Mouse (Mus musculus) heart, embryonic 14.5 days (tissue): ENCODE measurements around the gene Atf6b. TPM values are rescaled to one million over a fixed set of nuclear protein-coding genes. Genes with fewer than 3 reads are reported as not detected.

Source experiments
- ATAC-seq: fragments of 200-750 bp; cut with Nextera tagmentation; 2 replicates; pipeline ENCODE4 v1.8.0; 2017; ENCODE audit warnings: low read depth, moderate TSS enrichment; ENCODE audit not compliant: insufficient number of reproducible peaks, insufficient read depth, low FRiP score
- H3K27ac ChIP-seq, 2 experiments: fragments of 200-500 bp in 1 of 2; fragments of 300-500 bp in 1 of 2; sonication (generic) in 1 of 2; replicated peaks in 1 of 2; 2 replicates each; pipeline ENCODE4 v1.5.1; 2012 to 2014; ENCODE audit warnings: low read depth in 2 of 2, low read length in 2 of 2, control low read depth in 1 of 2, mild to moderate bottlenecking in 1 of 2, mixed read lengths in 1 of 2; ENCODE audit not compliant: control insufficient read depth in 1 of 2, insufficient read depth in 1 of 2
- H3K27me3 ChIP-seq: fragments of 300-500 bp; sonication (generic); 2 replicates; pipeline ENCODE4 v1.6.1; 2014; ENCODE audit warnings: mild to moderate bottlenecking, low read length, control low read depth; ENCODE audit not compliant: control insufficient read depth, insufficient read depth
- H3K36me3 ChIP-seq: fragments of 300-500 bp; sonication (generic); 2 replicates; pipeline ENCODE4 v1.6.1; 2014; ENCODE audit warnings: mild to moderate bottlenecking, control low read depth, low read length, mixed read lengths; ENCODE audit not compliant: control insufficient read depth, insufficient read depth
- H3K4me1 ChIP-seq, 2 experiments: fragments of 200-500 bp in 1 of 2; fragments of 300-500 bp in 1 of 2; sonication (generic) in 1 of 2; 2 replicates each; pipeline ENCODE4 v1.6.1; 2012 to 2014; ENCODE audit warnings: low read length in 2 of 2, control low read depth in 1 of 2, mixed read lengths in 1 of 2; ENCODE audit not compliant: control insufficient read depth in 2 of 2, insufficient read depth in 2 of 2
- H3K4me2 ChIP-seq: fragments of 300-500 bp; sonication (generic); 2 replicates; pipeline ENCODE4 v1.6.1; 2014; ENCODE audit warnings: mild to moderate bottlenecking, low read length
- H3K4me3 ChIP-seq, 2 experiments: fragments of 200-500 bp in 1 of 2; fragments of 300-500 bp in 1 of 2; sonication (generic) in 1 of 2; 2 replicates each; pipeline ENCODE4 v1.5.1; 2012 to 2014; ENCODE audit warnings: low read length in 2 of 2, mild to moderate bottlenecking in 2 of 2, control low read depth in 1 of 2, low read depth in 1 of 2, moderate library complexity in 1 of 2; ENCODE audit not compliant: control insufficient read depth in 1 of 2, insufficient read depth in 1 of 2
- H3K9ac ChIP-seq: fragments of 300-500 bp; sonication (generic); 2 replicates; pipeline ENCODE4 v1.6.1; 2014; ENCODE audit warnings: mild to moderate bottlenecking, low read length
- H3K9me3 ChIP-seq: fragments of 300-500 bp; sonication (generic); 2 replicates; pipeline ENCODE4 v1.6.1; 2016; ENCODE audit warnings: low read length, control low read depth; ENCODE audit not compliant: control insufficient read depth
- WGBS: fragments of 180-500 bp; shearing (Covaris S2); extraction: QIAGEN DNeasy Blood & Tissue Kit; methylation state at CpG from one replicate; pipeline ENCODE4 v1.1.7; 2014; 5-methylcytosine and 5-hydroxymethylcytosine counted together
- polyA plus RNA-seq: library from polyadenylated mRNA; unstranded; fragments of >200 nt; fragmentation: Nextera tagmentation; extraction: Ambion mirVana; gene quantifications from 2 replicates; pipeline ENCODE4 v1.2.1, GENCODE M21; 2014

Atf6b gene
- polyA plus RNA-seq, 1 experiment from 2014 or later, result 34.3 TPM

DNA sequence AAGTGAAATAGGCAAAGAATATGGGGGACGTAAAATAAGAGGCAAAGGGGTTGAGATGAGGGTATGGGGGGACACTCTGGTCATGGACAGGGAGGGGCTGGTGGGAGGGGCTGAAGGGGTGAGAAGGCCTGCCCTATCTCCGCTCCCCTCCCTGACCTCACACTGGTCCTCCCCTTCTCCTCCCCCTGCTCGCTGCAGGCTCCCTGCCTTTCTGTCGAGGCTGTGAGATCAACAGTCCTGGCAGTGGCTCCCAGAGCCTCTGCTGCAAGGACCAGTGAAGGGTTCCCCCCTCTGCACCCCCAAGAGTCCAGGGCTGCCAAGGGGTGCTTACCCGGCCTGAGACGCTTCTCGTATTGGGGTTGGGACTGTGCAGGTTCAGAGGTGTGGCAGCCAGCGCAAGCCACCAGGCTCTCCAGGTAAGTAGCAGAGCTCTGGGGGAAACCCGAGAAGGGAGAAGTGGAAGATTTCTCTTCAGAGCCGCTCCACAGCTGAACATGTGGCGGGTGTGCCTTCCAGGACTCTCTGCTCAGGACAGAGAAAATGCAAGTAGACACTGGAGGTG lies 13.4 kb downstream of the Atf6b start:
- H3K27me3 ChIP-seq, result peaks cover 17% of the 10 kb centered on the region
- H3K9ac ChIP-seq, result peak overlapping the region; percentile 45; the same call in 1 of the 2 replicates
- no peaks in the 10 kb centered on the region for H3K36me3 ChIP-seq
- H3K4me1 ChIP-seq, result peaks cover 22 to 26% of the 10 kb centered on the region in 2 experiments
- no peak for ATAC-seq
- H3K4me3 ChIP-seq, result peak overlapping the region; percentile 0 to 19; a peak in 3 of 4 replicates
- H3K9me3 ChIP-seq, result no peaks in the 10 kb centered on the region
- 0 out of 4 replicates have a peak overlapping the region, but pooled peaks of 1 of the 2 experiments have one; percentile 14 for H3K27ac ChIP-seq
- 33% methylated on average over 11 of the region's 11 CpGs for WGBS
- peak overlapping the region; percentile 48 for H3K4me2 ChIP-seq

DNA sequence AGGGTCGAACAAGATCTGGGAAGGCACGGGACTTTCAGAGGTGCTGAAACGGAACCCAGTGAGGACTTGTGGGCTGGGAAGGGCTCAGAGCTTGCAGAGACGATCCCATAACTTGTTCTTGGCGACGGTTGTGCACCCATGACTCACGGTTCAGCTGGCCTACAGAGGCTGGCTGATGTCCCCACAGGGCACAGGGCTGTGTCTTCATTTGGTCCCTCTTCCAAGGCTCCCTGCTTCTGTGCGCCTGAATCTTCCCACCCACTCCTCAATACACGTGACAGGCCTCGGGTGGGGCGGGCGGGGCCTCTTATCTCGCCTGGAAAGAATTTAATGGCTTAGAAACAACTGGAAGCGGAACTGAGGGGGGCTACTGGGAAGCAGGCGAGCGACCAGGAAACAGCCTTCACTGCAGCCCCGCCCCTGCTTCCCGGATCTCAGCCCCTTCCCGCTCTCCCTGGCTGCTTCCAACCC lies 14.2 kb downstream of the Atf6b start:
- Histone ChIP-seq H3K4me1 (peaks cover 16 to 18% of the 10 kb centered on the region in 2 experiments), H3K27me3 (peaks cover 17% of the 10 kb centered on the region), H3K27ac (peak overlapping the region in 1 of 2 experiments; percentile 20; a peak in 1 of 4 replicates), H3K36me3 (no peaks in the 10 kb centered on the region), H3K9ac (peak overlapping the region; percentile 45; the same call in 1 of the 2 replicates), H3K4me2 (peak overlapping the region; percentile 48), H3K9me3 (no peaks in the 10 kb centered on the region), H3K4me3 (peak overlapping the region; percentile 0 to 19)
- no peak for ATAC-seq
- WGBS, result 3% methylated on average over 19 of the region's 19 CpGs

DNA sequence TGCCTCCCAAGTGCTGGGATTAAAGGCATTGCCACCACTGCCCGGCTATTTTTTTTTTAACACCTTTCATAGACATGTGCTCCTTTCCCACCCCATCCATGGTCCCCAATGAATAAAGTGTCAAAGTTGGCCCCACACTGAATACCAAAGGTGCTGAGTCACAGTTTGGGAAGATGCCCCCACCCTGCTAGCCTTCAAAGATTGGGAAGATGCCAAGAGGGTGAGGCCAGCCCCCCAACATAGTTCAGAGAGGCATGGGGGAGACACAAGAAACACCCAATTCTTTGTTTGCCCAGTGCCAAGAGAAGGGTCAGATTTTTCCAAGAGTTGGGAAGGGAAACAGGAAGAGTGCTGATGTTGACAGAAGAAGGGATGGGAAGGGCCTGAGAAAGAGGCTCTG lies 15.5 kb downstream of the Atf6b start:
- Histone ChIP-seq H3K27ac (no peak overlapping the region), H3K9me3 (no peaks in the 10 kb centered on the region), H3K4me3 (no peak overlapping the region), H3K4me1 (peaks cover 13 to 14% of the 10 kb centered on the region in 2 experiments), H3K36me3 (no peaks in the 10 kb centered on the region), H3K27me3 (peaks cover 20% of the 10 kb centered on the region), H3K9ac (no peak overlapping the region), H3K4me2 (no peak overlapping the region)
- no peak for ATAC-seq
- WGBS, result 58% methylated on average over 1 of the region's 1 CpGs

DNA sequence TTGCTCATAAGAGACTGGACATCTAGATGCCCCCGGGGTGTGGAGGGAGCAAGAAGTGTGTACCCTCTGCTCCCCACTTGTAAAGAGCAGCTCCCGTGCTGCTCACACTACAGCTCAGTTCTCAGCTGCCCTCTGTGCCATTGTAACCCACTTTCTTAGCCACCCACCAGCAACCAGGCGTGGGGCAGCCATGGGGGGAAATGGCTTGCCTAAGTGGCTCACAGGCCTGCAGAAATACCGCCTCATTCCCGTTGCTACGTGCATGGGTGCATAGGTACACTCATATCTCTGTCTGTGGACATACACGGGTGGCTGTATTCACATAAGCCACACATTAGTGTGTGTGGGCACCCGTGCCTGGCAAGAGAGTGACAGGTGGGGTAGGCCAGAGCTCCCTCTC lies 16.0 kb downstream of the Atf6b start:
- Histone ChIP-seq H3K36me3 (no peaks in the 10 kb centered on the region), H3K4me2 (no peak overlapping the region), H3K9ac (no peak overlapping the region), H3K9me3 (no peaks in the 10 kb centered on the region), H3K4me3 (no peak overlapping the region), H3K27me3 (peaks cover 21% of the 10 kb centered on the region), H3K27ac (no peak overlapping the region), H3K4me1 (peaks cover 13 to 14% of the 10 kb centered on the region in 2 experiments)
- no peak for ATAC-seq
- 78% methylated on average over 8 of the region's 8 CpGs for WGBS

DNA sequence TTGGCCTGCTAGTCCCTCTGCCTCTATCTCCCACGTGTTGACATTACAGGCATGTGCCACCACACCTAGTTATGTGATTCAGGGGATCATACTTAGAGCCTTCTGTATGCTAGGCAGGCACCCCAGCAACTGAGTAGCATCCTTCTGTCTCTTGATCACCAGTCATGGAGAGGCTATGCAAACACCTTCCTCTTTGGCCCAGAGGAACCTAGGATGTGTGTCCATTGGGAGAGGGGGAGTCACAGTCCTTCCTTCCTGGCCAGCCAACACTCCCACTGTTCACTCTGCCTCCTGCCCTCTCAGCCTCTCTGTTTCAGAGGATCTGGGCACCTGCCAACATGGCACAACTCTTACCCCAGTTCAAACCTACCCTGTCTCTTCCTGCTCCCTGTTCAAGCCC lies 16.6 kb downstream of the Atf6b start:
- Histone ChIP-seq H3K36me3 (no peaks in the 10 kb centered on the region), H3K4me2 (no peak overlapping the region), H3K9ac (no peak overlapping the region), H3K4me1 (peaks cover 13 to 14% of the 10 kb centered on the region in 2 experiments), H3K27ac (no peak overlapping the region), H3K9me3 (no peaks in the 10 kb centered on the region), H3K4me3 (no peak overlapping the region), H3K27me3 (peaks cover 21% of the 10 kb centered on the region)
- no peak for ATAC-seq
- WGBS, result 34% methylated on average over 1 of the region's 1 CpGs

DNA sequence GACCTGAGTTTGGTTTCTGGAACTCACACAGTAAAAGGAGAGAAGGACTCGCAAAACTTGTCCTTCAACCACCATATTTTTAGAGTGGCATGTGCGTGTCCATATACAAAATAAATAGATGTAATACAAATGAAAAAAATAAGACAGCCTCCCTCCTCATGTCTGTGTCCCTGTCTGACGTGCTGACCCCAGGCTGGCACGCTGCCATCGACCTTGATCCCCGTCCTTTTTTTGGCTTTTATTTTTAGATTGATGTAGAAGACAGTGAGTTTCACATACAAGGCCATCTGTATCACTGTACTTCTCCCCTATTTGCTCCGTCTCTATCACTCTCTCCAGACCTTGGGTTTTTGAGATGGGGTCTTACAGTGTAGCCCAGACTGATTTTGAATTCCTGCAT lies 17.5 kb downstream of the Atf6b start:
- no peak for ATAC-seq

DNA sequence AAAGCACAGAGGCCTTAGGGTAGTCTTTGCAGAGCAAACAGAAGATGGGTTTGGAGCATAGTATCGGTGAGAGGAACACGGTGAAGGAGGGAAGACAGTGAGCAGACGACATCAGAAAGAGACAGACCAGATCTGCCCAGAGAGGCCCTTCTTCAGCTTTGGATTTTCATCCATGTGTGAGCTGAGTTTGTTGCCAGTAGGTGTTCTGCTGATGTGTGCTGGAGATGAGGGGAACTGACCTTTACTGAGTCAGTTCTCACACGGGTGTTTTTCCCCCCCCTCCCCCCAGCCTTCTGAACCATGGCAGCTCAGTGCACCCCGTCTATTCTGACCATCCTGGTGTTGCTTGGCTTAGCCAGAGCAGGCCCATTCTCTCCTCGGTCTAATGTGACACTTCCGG lies 23.3 kb downstream of the Atf6b start, which contains the start of gene Tnxb:
Gene Tnxb (plus strand): TSS at position 301 of the 400 bp plus-strand sequence.
- Histone ChIP-seq H3K9ac (peak within 1 kb of the TSS; percentile 41; the same call in 1 of the 2 replicates), H3K27ac (no peak within 1 kb of the TSS)

More for the DNA sequence above, 17.5 kb downstream of the Atf6b start:
- H3K4me2 ChIP-seq, result no peak overlapping the region
- H3K36me3 ChIP-seq, result no peaks in the 10 kb centered on the region
- H3K27me3 ChIP-seq, result peaks cover 12% of the 10 kb centered on the region
- no peaks in the 10 kb centered on the region for H3K9me3 ChIP-seq
- H3K4me1 ChIP-seq, result peaks cover 9% of the 10 kb centered on the region in 2 experiments
- WGBS, result 50% methylated on average over 7 of the region's 7 CpGs
- no peak overlapping the region for H3K9ac ChIP-seq
- H3K4me3 ChIP-seq, result no peak overlapping the region
- no peak overlapping the region for H3K27ac ChIP-seq

More for the DNA sequence above, 23.3 kb downstream of the Atf6b start, which contains the start of gene Tnxb:
- H3K27me3 ChIP-seq, result peaks cover 48% of the 10 kb centered on the region
- H3K4me2 ChIP-seq, result peak within 1 kb of the TSS; percentile 63
- H3K4me1 ChIP-seq, result peaks cover 5 to 23% of the 10 kb centered on the region in 2 experiments
- H3K9me3 ChIP-seq, result no peaks in the 10 kb centered on the region
- peak within 1 kb of the TSS; percentile 26 to 34; a peak in 3 of 4 replicates for H3K4me3 ChIP-seq
- WGBS, result 68% methylated on average over 7 of the region's 7 CpGs
- ATAC-seq, result no peak
- no peaks in the 10 kb centered on the region for H3K36me3 ChIP-seq
